Mouse (Mus musculus): ENCODE results near the gene Psma6.

GRCm38 (mm10) chr12:55433802-55434435, 49.9 kb downstream of the Psma6 start:
- TF ChIP-seq USF1 (IDR thresholded peaks at IDR 0.05; ENCODE audit: low read depth) (no peak), CTCF (IDR thresholded peaks at IDR 0.05; ENCODE audit: control insufficient read depth, insufficient read depth, insufficient read length) (no peak), CEBPB (IDR thresholded peaks at IDR 0.05; ENCODE audit: low read depth) (no peak), MYOD1 (IDR thresholded peaks at IDR 0.05; ENCODE audit: control insufficient read depth, insufficient read length, low read depth) (no peak)

Measured in C2C12 (cell line).